Mouse (Mus musculus) midbrain, embryonic 11.5 days (tissue): ENCODE results near the gene Csta1. TPM values are rescaled to one million over a fixed set of nuclear protein-coding genes. Genes with fewer than 3 reads are reported as not detected.

Source experiments
- ATAC-seq: fragments of 200-750 bp; cut with Nextera tagmentation; 2 replicates; pipeline ENCODE4 v1.8.0; 2017; ENCODE audit warnings: moderate TSS enrichment, moderate library complexity; ENCODE audit not compliant: low FRiP score
- DNase-seq: peaks from one replicate; pipeline ENCODE4 v3.0.0; 2015; ENCODE audit warnings: low spot score; ENCODE audit errors: missing footprints
- H3K27ac ChIP-seq: fragments of 300-500 bp; sonication (generic); 2 replicates; pipeline ENCODE4 v1.5.1; 2014; ENCODE audit warnings: low read depth, low read length
- H3K27me3 ChIP-seq: fragments of 300-500 bp; sonication (generic); 2 replicates; pipeline ENCODE4 v1.6.1; 2014; ENCODE audit warnings: mild to moderate bottlenecking, low read length, moderate library complexity, mixed read lengths; ENCODE audit not compliant: control insufficient read depth, insufficient read depth
- H3K36me3 ChIP-seq: fragments of 300-500 bp; sonication (generic); 2 replicates; pipeline ENCODE4 v1.6.1; 2014; ENCODE audit warnings: mild to moderate bottlenecking, low read length, moderate library complexity, mixed read lengths; ENCODE audit not compliant: control insufficient read depth, insufficient read depth
- H3K4me1 ChIP-seq: fragments of 300-500 bp; sonication (generic); 2 replicates; pipeline ENCODE4 v1.6.1; 2014; ENCODE audit warnings: low read length; ENCODE audit not compliant: control insufficient read depth, insufficient read depth
- H3K4me2 ChIP-seq: fragments of 300-500 bp; sonication (generic); 2 replicates; pipeline ENCODE4 v1.6.1; 2014; ENCODE audit warnings: mild to moderate bottlenecking, moderate library complexity
- H3K4me3 ChIP-seq: fragments of 300-500 bp; sonication (generic); 2 replicates; pipeline ENCODE4 v1.5.1; 2014; ENCODE audit warnings: low read depth, low read length
- H3K9ac ChIP-seq: fragments of 300-500 bp; sonication (generic); 2 replicates; pipeline ENCODE4 v1.6.1; 2014; ENCODE audit warnings: low read length
- H3K9me3 ChIP-seq: fragments of 300-500 bp; sonication (generic); 2 replicates; pipeline ENCODE4 v1.6.1; 2016; ENCODE audit warnings: low read length; ENCODE audit not compliant: control insufficient read depth
- WGBS: fragments of 180-500 bp; shearing (Covaris S2); extraction: QIAGEN DNeasy Blood & Tissue Kit; methylation state at CpG from one replicate; pipeline ENCODE4 v1.1.7; 2014; 5-methylcytosine and 5-hydroxymethylcytosine counted together
- polyA plus RNA-seq: library from polyadenylated mRNA; unstranded; fragments of >200 nt; fragmentation: Nextera tagmentation; extraction: Ambion mirVana; gene quantifications from 2 replicates; pipeline ENCODE4 v1.2.1, GENCODE M21; 2014

Csta1 gene
- polyA plus RNA-seq, 1 experiment from 2014 or later, result 0.12 TPM

- Histone ChIP-seq H3K36me3 (no peaks in the 10 kb centered on the region), H3K4me2 (no peak overlapping the region), H3K4me3 (no peak overlapping the region), H3K27me3 (no peaks in the 10 kb centered on the region), H3K4me1 (peaks cover 9% of the 10 kb centered on the region; the same call in 1 of the 2 replicates), H3K9ac (no peak overlapping the region), H3K9me3 (no peaks in the 10 kb centered on the region), H3K27ac (no peak overlapping the region)
- no peak for DNase-seq
- WGBS, result 93% methylated on average over 3 of the region's 3 CpGs
- ATAC-seq, result no peak
These were observed 56.3 kb downstream of the Csta1 start for GRCm38 (mm10) chr16:36074772-36075171.

- Histone ChIP-seq H3K27ac (peak overlapping the region; percentile 98; the same call in 1 of the 2 replicates), H3K9ac (peak overlapping the region; percentile 95), H3K9me3 (no peaks in the 10 kb centered on the region), H3K4me2 (peak overlapping the region; percentile 69), H3K4me1 (peaks cover 15% of the 10 kb centered on the region; the same call in 1 of the 2 replicates), H3K27me3 (no peaks in the 10 kb centered on the region), H3K4me3 (peak overlapping the region; percentile 78), H3K36me3 (no peaks in the 10 kb centered on the region)
- ATAC-seq, result no peak
- WGBS, result 31% methylated on average over 8 of the region's 8 CpGs
- no peak for DNase-seq
These were observed 58.5 kb downstream of the Csta1 start for GRCm38 (mm10) chr16:36072410-36073011.

GRCm38 (mm10) chr16:36071450-36072379, 59.3 kb downstream of the Csta1 start, which contains the start of the genes Fam162a and Ccdc58:
Gene Fam162a (minus strand): TSS chr16:36071594.
Gene Ccdc58 (plus strand): TSS chr16:36071685.
- Histone ChIP-seq H3K9me3 (no peaks in the 10 kb centered on the region), H3K36me3 (no peaks in the 10 kb centered on the region), H3K27me3 (no peaks in the 10 kb centered on the region), H3K4me1 (peaks cover 15% of the 10 kb centered on the region; the same call in 1 of the 2 replicates), H3K4me3 (peak within 1 kb of the TSS; percentile 78), H3K9ac (peak within 1 kb of the TSS; percentile 95), H3K27ac (peak within 1 kb of the TSS; percentile 98), H3K4me2 (peak within 1 kb of the TSS; percentile 69)
- ATAC-seq (peak; percentile 97), DNase-seq (peak; percentile 99)
- WGBS, result under 1% methylated on average over 81 of the region's 81 CpGs

GRCm38 (mm10) chr16:36071071-36071449, 60.0 kb downstream of the Csta1 start:
- Histone ChIP-seq H3K9ac (peak overlapping the region; percentile 95), H3K27me3 (no peaks in the 10 kb centered on the region), H3K4me1 (peaks cover 15% of the 10 kb centered on the region; the same call in 1 of the 2 replicates), H3K9me3 (no peaks in the 10 kb centered on the region), H3K27ac (peak overlapping the region; percentile 98), H3K36me3 (no peaks in the 10 kb centered on the region), H3K4me3 (peak overlapping the region; percentile 78), H3K4me2 (peak overlapping the region; percentile 69)
- no peak for ATAC-seq
- 0% methylated on average over 16 of the region's 16 CpGs for WGBS
- no peak for DNase-seq

Other genes starting within 250 kb of the Csta1 start
- gene Parp9, start 192.8 kb downstream of the Csta1 start, polyA plus RNA-seq, result 1.8 and 2.6 TPM in 2 replicates
- 2.8 and 3.1 TPM in 2 replicates for gene Dtx3l, start 192.1 kb downstream of the Csta1 start, polyA plus RNA-seq
- gene Kpna1, start 152.5 kb downstream of the Csta1 start, polyA plus RNA-seq, result 90.7 and 99.9 TPM in 2 replicates
- gene Wdr5b, start 90.1 kb downstream of the Csta1 start, polyA plus RNA-seq, result 12.0 and 15.5 TPM in 2 replicates
- gene Fam162a, start 59.6 kb downstream of the Csta1 start, polyA plus RNA-seq, result 224 and 249 TPM in 2 replicates
- gene Ccdc58, start 59.6 kb downstream of the Csta1 start, polyA plus RNA-seq, result 84.3 and 89.8 TPM in 2 replicates
- not detected in 2 replicates for gene Stfa2l1, start 25.6 kb upstream of the Csta1 start, polyA plus RNA-seq
- 0.78 TPM in 1 of 2 replicates, not detected in the other for gene Gm5483, start 53.0 kb upstream of the Csta1 start, polyA plus RNA-seq
- not detected in 2 replicates for gene Gm5416, start 79.2 kb upstream of the Csta1 start, polyA plus RNA-seq
- gene 2010005H15Rik, start 90.2 kb upstream of the Csta1 start, polyA plus RNA-seq, result not detected in 2 replicates
- gene Stfa1, start 145.7 kb upstream of the Csta1 start, polyA plus RNA-seq, result 0.90 and 1.4 TPM in 2 replicates
- gene BC117090, start 203.1 kb upstream of the Csta1 start, polyA plus RNA-seq, result not detected in 2 replicates
- 0.87 and 0.90 TPM in 2 replicates for gene BC100530, start 236.5 kb upstream of the Csta1 start, polyA plus RNA-seq